Mouse (Mus musculus): ENCODE measurements around the gene Dgat2. TPM values are rescaled to one million over a fixed set of nuclear protein-coding genes. Genes with fewer than 3 reads are reported as not detected.

The Dgat2 gene
- polyA plus RNA-seq, 1 experiment = 2.1 TPM

- Histone ChIP-seq H3K9me3 (replicated peaks; ENCODE audit: control insufficient read depth, insufficient read depth, low read length, poor library complexity, severe bottlenecking) (no peaks in the 10 kb centered on the region), H3K27me3 (ENCODE audit: control insufficient read depth, insufficient read depth, low read length, poor library complexity, severe bottlenecking) (no peaks in the 10 kb centered on the region), H3K4me3 (ENCODE audit: low read depth, low read length) (peak overlapping the region; percentile 93), H3K27ac (ENCODE audit: insufficient read depth, low read length) (no peak overlapping the region), H3K9ac (ENCODE audit: low read depth, poor library complexity, severe bottlenecking) (peak overlapping the region; percentile 81), H3K36me3 (ENCODE audit: control insufficient read depth, insufficient read depth, low read length, poor library complexity, severe bottlenecking) (no peaks in the 10 kb centered on the region), H3K4me1 (ENCODE audit: control insufficient read depth, insufficient read depth, low read length) (no peaks in the 10 kb centered on the region)
- TF ChIP-seq POLR2A (IDR thresholded peaks at IDR 0.05; ENCODE audit: insufficient read depth, low read length) (no peak), EP300 (IDR thresholded peaks at IDR 0.05; ENCODE audit: insufficient read depth, low read depth, low read length) (no peak), CTCF (IDR thresholded peaks at IDR 0.05; ENCODE audit: low read depth, low read length) (no peak)
These were observed 42.6 kb downstream of the Dgat2 start for GRCm38 (mm10) chr7:99139841-99140491.

- Histone ChIP-seq H3K27ac (ENCODE audit: insufficient read depth, low read length) (no peak overlapping the region), H3K27me3 (ENCODE audit: control insufficient read depth, insufficient read depth, low read length, poor library complexity, severe bottlenecking) (no peaks in the 10 kb centered on the region), H3K9me3 (replicated peaks; ENCODE audit: control insufficient read depth, insufficient read depth, low read length, poor library complexity, severe bottlenecking) (no peaks in the 10 kb centered on the region), H3K36me3 (ENCODE audit: control insufficient read depth, insufficient read depth, low read length, poor library complexity, severe bottlenecking) (no peaks in the 10 kb centered on the region), H3K4me3 (ENCODE audit: low read depth, low read length) (no peak overlapping the region), H3K9ac (ENCODE audit: low read depth, poor library complexity, severe bottlenecking) (no peak overlapping the region), H3K4me1 (ENCODE audit: control insufficient read depth, insufficient read depth, low read length) (no peaks in the 10 kb centered on the region)
- no peak for TF ChIP-seq POLR2A (IDR thresholded peaks at IDR 0.05; ENCODE audit: insufficient read depth, low read length)
- no peak for TF ChIP-seq CTCF (IDR thresholded peaks at IDR 0.05; ENCODE audit: low read depth, low read length)
- TF ChIP-seq EP300 (IDR thresholded peaks at IDR 0.05; ENCODE audit: insufficient read depth, low read depth, low read length) = no peak
These were observed 45.0 kb downstream of the Dgat2 start for GRCm38 (mm10) chr7:99137541-99137940.

GRCm38 (mm10) chr7:99136789-99137188, 45.7 kb downstream of the Dgat2 start:
- H3K27me3 ChIP-seq (ENCODE audit: control insufficient read depth, insufficient read depth, low read length, poor library complexity, severe bottlenecking) = no peaks in the 10 kb centered on the region
- no peak overlapping the region for H3K4me3 ChIP-seq (ENCODE audit: low read depth, low read length)
- TF ChIP-seq POLR2A (IDR thresholded peaks at IDR 0.05; ENCODE audit: insufficient read depth, low read length) (no peak), EP300 (IDR thresholded peaks at IDR 0.05; ENCODE audit: insufficient read depth, low read depth, low read length) (no peak), CTCF (IDR thresholded peaks at IDR 0.05; ENCODE audit: low read depth, low read length) (no peak)
- no peaks in the 10 kb centered on the region for H3K4me1 ChIP-seq (ENCODE audit: control insufficient read depth, insufficient read depth, low read length)
- no peak overlapping the region for H3K27ac ChIP-seq (ENCODE audit: insufficient read depth, low read length)
- no peaks in the 10 kb centered on the region for H3K9me3 ChIP-seq (replicated peaks; ENCODE audit: control insufficient read depth, insufficient read depth, low read length, poor library complexity, severe bottlenecking)
- H3K36me3 ChIP-seq (ENCODE audit: control insufficient read depth, insufficient read depth, low read length, poor library complexity, severe bottlenecking) = no peaks in the 10 kb centered on the region
- H3K9ac ChIP-seq (ENCODE audit: low read depth, poor library complexity, severe bottlenecking) = no peak overlapping the region

GRCm38 (mm10) chr7:99133811-99134402, 48.6 kb downstream of the Dgat2 start:
- no peaks in the 10 kb centered on the region for H3K27me3 ChIP-seq (ENCODE audit: control insufficient read depth, insufficient read depth, low read length, poor library complexity, severe bottlenecking)
- H3K36me3 ChIP-seq (ENCODE audit: control insufficient read depth, insufficient read depth, low read length, poor library complexity, severe bottlenecking) = no peaks in the 10 kb centered on the region
- H3K9ac ChIP-seq (ENCODE audit: low read depth, poor library complexity, severe bottlenecking) = no peak overlapping the region
- H3K27ac ChIP-seq (ENCODE audit: insufficient read depth, low read length) = no peak overlapping the region
- H3K9me3 ChIP-seq (replicated peaks; ENCODE audit: control insufficient read depth, insufficient read depth, low read length, poor library complexity, severe bottlenecking) = no peaks in the 10 kb centered on the region
- H3K4me3 ChIP-seq (ENCODE audit: low read depth, low read length) = no peak overlapping the region
- H3K4me1 ChIP-seq (ENCODE audit: control insufficient read depth, insufficient read depth, low read length) = no peaks in the 10 kb centered on the region
- TF ChIP-seq POLR2A (IDR thresholded peaks at IDR 0.05; ENCODE audit: insufficient read depth, low read length) = no peak
- TF ChIP-seq EP300 (IDR thresholded peaks at IDR 0.05; ENCODE audit: insufficient read depth, low read depth, low read length) = no peak
- no peak for TF ChIP-seq CTCF (IDR thresholded peaks at IDR 0.05; ENCODE audit: low read depth, low read length)

GRCm38 (mm10) chr7:99132597-99132996, 49.9 kb downstream of the Dgat2 start:
- Histone ChIP-seq H3K36me3 (ENCODE audit: control insufficient read depth, insufficient read depth, low read length, poor library complexity, severe bottlenecking) (no peaks in the 10 kb centered on the region), H3K4me1 (ENCODE audit: control insufficient read depth, insufficient read depth, low read length) (no peaks in the 10 kb centered on the region), H3K27ac (ENCODE audit: insufficient read depth, low read length) (no peak overlapping the region), H3K27me3 (ENCODE audit: control insufficient read depth, insufficient read depth, low read length, poor library complexity, severe bottlenecking) (no peaks in the 10 kb centered on the region), H3K9me3 (replicated peaks; ENCODE audit: control insufficient read depth, insufficient read depth, low read length, poor library complexity, severe bottlenecking) (no peaks in the 10 kb centered on the region), H3K4me3 (ENCODE audit: low read depth, low read length) (no peak overlapping the region), H3K9ac (ENCODE audit: low read depth, poor library complexity, severe bottlenecking) (no peak overlapping the region)
- TF ChIP-seq CTCF (IDR thresholded peaks at IDR 0.05; ENCODE audit: low read depth, low read length) (no peak), EP300 (IDR thresholded peaks at IDR 0.05; ENCODE audit: insufficient read depth, low read depth, low read length) (no peak), POLR2A (IDR thresholded peaks at IDR 0.05; ENCODE audit: insufficient read depth, low read length) (no peak)

GRCm38 (mm10) chr7:99131819-99132353, 50.6 kb downstream of the Dgat2 start:
- Histone ChIP-seq H3K27me3 (ENCODE audit: control insufficient read depth, insufficient read depth, low read length, poor library complexity, severe bottlenecking) (no peaks in the 10 kb centered on the region), H3K27ac (ENCODE audit: insufficient read depth, low read length) (no peak overlapping the region), H3K36me3 (ENCODE audit: control insufficient read depth, insufficient read depth, low read length, poor library complexity, severe bottlenecking) (no peaks in the 10 kb centered on the region), H3K9me3 (replicated peaks; ENCODE audit: control insufficient read depth, insufficient read depth, low read length, poor library complexity, severe bottlenecking) (no peaks in the 10 kb centered on the region), H3K4me1 (ENCODE audit: control insufficient read depth, insufficient read depth, low read length) (no peaks in the 10 kb centered on the region), H3K4me3 (ENCODE audit: low read depth, low read length) (no peak overlapping the region), H3K9ac (ENCODE audit: low read depth, poor library complexity, severe bottlenecking) (no peak overlapping the region)
- TF ChIP-seq CTCF (IDR thresholded peaks at IDR 0.05; ENCODE audit: low read depth, low read length) (no peak), POLR2A (IDR thresholded peaks at IDR 0.05; ENCODE audit: insufficient read depth, low read length) (no peak), EP300 (IDR thresholded peaks at IDR 0.05; ENCODE audit: insufficient read depth, low read depth, low read length) (no peak)

Data from ES-Bruce4 (cell line).